Mouse (Mus musculus) kidney, adult 2 months (tissue): ENCODE measurements at regions not wholly inside any gene's neighbourhood (a gene's known extent, or its start where the extent isn't known, plus 50 kb on each side); places are given as distances from the start of the nearest gene placed in this dataset.

Experiments used
- CTCF ChIP-seq: fragments of 200-500 bp; conservative IDR thresholded peaks from 2 replicates; pipeline ENCODE4 v1.5.1; 2011; ENCODE audit warnings: low read depth, mild to moderate bottlenecking, control low read depth, low read length, moderate library complexity, mixed read lengths; ENCODE audit not compliant: insufficient read depth, insufficient read length
- POLR2A ChIP-seq: fragments of 200-500 bp; IDR thresholded peaks from one replicate; pipeline ENCODE4 v1.6.1; 2011; ENCODE audit warnings: low read depth, low read length, control low read depth

DNA sequence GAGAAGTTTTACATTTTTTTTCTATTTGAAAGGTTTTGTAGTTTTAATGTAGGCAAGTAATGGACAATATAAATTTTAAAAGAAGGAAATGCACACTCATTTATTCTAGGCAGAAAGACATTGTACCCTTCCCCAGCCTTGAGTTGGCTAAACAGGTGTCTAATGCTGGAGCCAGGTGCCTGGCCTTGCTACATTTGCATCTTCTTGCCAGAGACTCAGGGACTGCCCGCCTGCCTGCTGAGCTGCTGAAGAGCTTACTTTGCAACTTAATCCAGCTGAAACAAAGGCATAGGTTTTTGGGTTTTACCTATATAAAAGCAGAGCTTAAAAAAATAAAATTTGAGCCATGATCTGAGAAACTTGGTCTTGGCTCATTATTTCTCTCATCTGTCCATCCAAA is 249.6 kb upstream of the Gje1 start:
- TF ChIP-seq CTCF = no peak
- no peak for TF ChIP-seq POLR2A
